Mouse (Mus musculus): ENCODE measurements around the gene Dsp.

Gene Dsp

GRCm38 (mm10) chr13:38151069-38151588 is at the start of gene Dsp:
Gene Dsp, plus strand, starts transcription at chr13:38151294.
- in situ Hi-C loops (cut with MboI, MseI) = loop anchor here (25.0 kb wide), 1 partner anchor 1464 kb away; no protein-coding TSS in a partner anchor

GRCm38 (mm10) chr13:38103406-38103805 is 47.7 kb upstream of the Dsp start:
- in situ Hi-C loops (cut with MboI, MseI) = no loop called here

GRCm38 (mm10) chr13:38104501-38104900 is 46.6 kb upstream of the Dsp start:
- in situ Hi-C loops (cut with MboI, MseI) = no loop called here

GRCm38 (mm10) chr13:38109081-38109480 is 42.0 kb upstream of the Dsp start:
- in situ Hi-C loops (cut with MboI, MseI) = no loop called here

GRCm38 (mm10) chr13:38122321-38122720 is 28.8 kb upstream of the Dsp start:
- in situ Hi-C loops (cut with MboI, MseI) = no loop called here

- in situ Hi-C loops (cut with MboI, MseI) = no loop called here
These were observed 27.4 kb upstream of the Dsp start for GRCm38 (mm10) chr13:38123666-38124065.

- in situ Hi-C loops (cut with MboI, MseI) = no loop called here
These were observed 23.4 kb upstream of the Dsp start for GRCm38 (mm10) chr13:38127683-38128082.

- in situ Hi-C loops (cut with MboI, MseI) = no loop called here
These were observed 22.8 kb upstream of the Dsp start for GRCm38 (mm10) chr13:38128246-38128645.

GRCm38 (mm10) chr13:38129492-38129891 is 21.6 kb upstream of the Dsp start:
- in situ Hi-C loops (cut with MboI, MseI) = no loop called here

- in situ Hi-C loops (cut with MboI, MseI) = no loop called here
These were observed 21.0 kb upstream of the Dsp start for GRCm38 (mm10) chr13:38130116-38130515.

GRCm38 (mm10) chr13:38133016-38133528 is 18.0 kb upstream of the Dsp start:
- in situ Hi-C loops (cut with MboI, MseI) = no loop called here

- in situ Hi-C loops (cut with MboI, MseI) = no loop called here
These were observed 10.6 kb upstream of the Dsp start for GRCm38 (mm10) chr13:38140521-38140920.

GRCm38 (mm10) chr13:38144962-38145713 is 6.0 kb upstream of the Dsp start:
- in situ Hi-C loops (cut with MboI, MseI) = no loop called here

GRCm38 (mm10) chr13:38148348-38148747 is 2.7 kb upstream of the Dsp start:
- in situ Hi-C loops (cut with MboI, MseI) = no loop called here

- in situ Hi-C loops (cut with MboI, MseI) = loop anchor here (25.0 kb wide), 1 partner anchor 1465 kb away; no protein-coding TSS in a partner anchor
These were observed 756 bp downstream of the Dsp start for GRCm38 (mm10) chr13:38151671-38152428.

GRCm38 (mm10) chr13:38152429-38153035 is 1.4 kb downstream of the Dsp start:
- in situ Hi-C loops (cut with MboI, MseI) = loop anchor here (25.0 kb wide), 1 partner anchor 1465 kb away; no protein-coding TSS in a partner anchor

- in situ Hi-C loops (cut with MboI, MseI) = loop anchor here (25.0 kb wide), 1 partner anchor 1468 kb away; no protein-coding TSS in a partner anchor
These were observed 4.4 kb downstream of the Dsp start for GRCm38 (mm10) chr13:38155523-38155922.

GRCm38 (mm10) chr13:38157635-38158034 is 6.5 kb downstream of the Dsp start:
- in situ Hi-C loops (cut with MboI, MseI) = loop anchor here (25.0 kb wide), 1 partner anchor 1470 kb away; no protein-coding TSS in a partner anchor

- in situ Hi-C loops (cut with MboI, MseI) = loop anchor here (25.0 kb wide), 1 partner anchor 1475 kb away; no protein-coding TSS in a partner anchor
These were observed 10.9 kb downstream of the Dsp start for GRCm38 (mm10) chr13:38162002-38162401.

GRCm38 (mm10) chr13:38162668-38163067 is 11.6 kb downstream of the Dsp start:
- in situ Hi-C loops (cut with MboI, MseI) = loop anchor here (25.0 kb wide), 1 partner anchor 1475 kb away; no protein-coding TSS in a partner anchor

- in situ Hi-C loops (cut with MboI, MseI) = loop anchor here (25.0 kb wide), 1 partner anchor 1478 kb away; no protein-coding TSS in a partner anchor
These were observed 13.8 kb downstream of the Dsp start for GRCm38 (mm10) chr13:38164932-38165331.

Data from T-helper 2 cell (primary cell).